Mouse (Mus musculus) CD4-positive helper T cell, adult 2 months (primary cell): ENCODE data around the gene Plekhm2.

Experiments used
- DNase-seq: peaks from one replicate; pipeline ENCODE4 v3.0.0-alpha.2; 2012; ENCODE audit warnings: low read depth, missing footprints, low spot score

Plekhm2 gene

GRCm38 (mm10) chr4:141663122-141663931 is 1.4 kb downstream of the Plekhm2 start:
- DNase-seq = peak; percentile 23

GRCm38 (mm10) chr4:141660884-141661283 is 3.8 kb downstream of the Plekhm2 start:
- DNase-seq = no peak

- DNase-seq = no peak
Observed at GRCm38 (mm10) chr4:141659739-141660138, 5.0 kb downstream of the Plekhm2 start.

- DNase-seq = no peak
Observed at GRCm38 (mm10) chr4:141658846-141659484, 5.7 kb downstream of the Plekhm2 start.

- DNase-seq = no peak
Observed at GRCm38 (mm10) chr4:141656932-141657331, 7.8 kb downstream of the Plekhm2 start.

- DNase-seq = no peak
Observed at GRCm38 (mm10) chr4:141655908-141656608, 8.6 kb downstream of the Plekhm2 start.

- no peak for DNase-seq
Observed at GRCm38 (mm10) chr4:141654509-141654908, 10.2 kb downstream of the Plekhm2 start.

- no peak for DNase-seq
Observed at GRCm38 (mm10) chr4:141653813-141654212, 10.9 kb downstream of the Plekhm2 start.

GRCm38 (mm10) chr4:141653044-141653443 is 11.7 kb downstream of the Plekhm2 start:
- no peak for DNase-seq

GRCm38 (mm10) chr4:141651944-141652343 is 12.8 kb downstream of the Plekhm2 start:
- DNase-seq = no peak

GRCm38 (mm10) chr4:141651286-141651685 is 13.4 kb downstream of the Plekhm2 start:
- DNase-seq = no peak

GRCm38 (mm10) chr4:141649244-141649643 is 15.5 kb downstream of the Plekhm2 start:
- no peak for DNase-seq

GRCm38 (mm10) chr4:141648262-141648661 is 16.4 kb downstream of the Plekhm2 start:
- no peak for DNase-seq

- DNase-seq = no peak
Observed at GRCm38 (mm10) chr4:141647187-141647586, 17.5 kb downstream of the Plekhm2 start.

- DNase-seq = no peak
Observed at GRCm38 (mm10) chr4:141645988-141646387, 18.7 kb downstream of the Plekhm2 start.

GRCm38 (mm10) chr4:141643118-141643855 is 21.4 kb downstream of the Plekhm2 start:
- DNase-seq = no peak

GRCm38 (mm10) chr4:141641961-141642811 is 22.5 kb downstream of the Plekhm2 start:
- DNase-seq = no peak

- DNase-seq = no peak
Observed at GRCm38 (mm10) chr4:141641353-141641771, 23.3 kb downstream of the Plekhm2 start.

- DNase-seq = no peak
Observed at GRCm38 (mm10) chr4:141639474-141639873, 25.2 kb downstream of the Plekhm2 start.

GRCm38 (mm10) chr4:141636693-141637092 is 28.0 kb downstream of the Plekhm2 start:
- no peak for DNase-seq

GRCm38 (mm10) chr4:141635991-141636390 is 28.7 kb downstream of the Plekhm2 start:
- no peak for DNase-seq
